Mouse (Mus musculus) hindbrain, embryonic 16.5 days (tissue): ENCODE results near the gene Brd3. TPM values are rescaled to one million over a fixed set of nuclear protein-coding genes. Genes with fewer than 3 reads are reported as not detected.

Experiments used
- ATAC-seq: fragments of 200-750 bp; cut with Nextera tagmentation; 2 replicates; pipeline ENCODE4 v1.8.0; 2017; ENCODE audit warnings: moderate TSS enrichment, moderate library complexity
- H3K27ac ChIP-seq: fragments of 300-500 bp; sonication (generic); 2 replicates; pipeline ENCODE4 v1.5.1; 2014; ENCODE audit warnings: low read depth, mild to moderate bottlenecking, control low read depth, low read length, moderate library complexity
- H3K27me3 ChIP-seq: fragments of 300-500 bp; sonication (generic); replicated peaks from 2 replicates; pipeline ENCODE4 v1.6.1; 2014; ENCODE audit warnings: low read length; ENCODE audit not compliant: control insufficient read depth, insufficient read depth
- H3K36me3 ChIP-seq: fragments of 300-500 bp; sonication (generic); 2 replicates; pipeline ENCODE4 v1.6.1; 2014; ENCODE audit warnings: mild to moderate bottlenecking, low read length, moderate library complexity, mixed read lengths; ENCODE audit not compliant: control insufficient read depth, insufficient read depth
- H3K4me1 ChIP-seq: fragments of 300-500 bp; sonication (generic); 2 replicates; pipeline ENCODE4 v1.6.1; 2014; ENCODE audit warnings: low read depth, low read length; ENCODE audit not compliant: control insufficient read depth, insufficient read depth
- H3K4me2 ChIP-seq: fragments of 300-500 bp; sonication (generic); 2 replicates; pipeline ENCODE4 v1.6.1; 2014; ENCODE audit warnings: mild to moderate bottlenecking, low read length, control low read depth, moderate library complexity
- H3K4me3 ChIP-seq: fragments of 300-500 bp; sonication (generic); 2 replicates; pipeline ENCODE4 v1.5.1; 2014; ENCODE audit warnings: mild to moderate bottlenecking, low read length, control low read depth, moderate library complexity
- H3K9ac ChIP-seq: fragments of 300-500 bp; sonication (generic); 2 replicates; pipeline ENCODE4 v1.6.1; 2014; ENCODE audit warnings: low read depth, mild to moderate bottlenecking, control low read depth, low read length, moderate library complexity
- H3K9me3 ChIP-seq: fragments of 300-500 bp; sonication (generic); 2 replicates; pipeline ENCODE4 v1.6.1; 2014; ENCODE audit warnings: mild to moderate bottlenecking, low read length, moderate library complexity; ENCODE audit not compliant: control insufficient read depth
- WGBS: fragments of 180-500 bp; shearing (Covaris S2); extraction: QIAGEN DNeasy Blood & Tissue Kit; methylation state at CpG from one replicate; pipeline ENCODE4 v1.1.7; 2014; 5-methylcytosine and 5-hydroxymethylcytosine counted together
- polyA plus RNA-seq: library from polyadenylated mRNA; unstranded; fragments of >200 nt; fragmentation: Nextera tagmentation; extraction: Ambion mirVana; gene quantifications from 2 replicates; pipeline ENCODE4 v1.2.1, GENCODE M21; 2015

The Brd3 gene
- polyA plus RNA-seq, 1 experiment from 2014 or later: 102 TPM

DNA sequence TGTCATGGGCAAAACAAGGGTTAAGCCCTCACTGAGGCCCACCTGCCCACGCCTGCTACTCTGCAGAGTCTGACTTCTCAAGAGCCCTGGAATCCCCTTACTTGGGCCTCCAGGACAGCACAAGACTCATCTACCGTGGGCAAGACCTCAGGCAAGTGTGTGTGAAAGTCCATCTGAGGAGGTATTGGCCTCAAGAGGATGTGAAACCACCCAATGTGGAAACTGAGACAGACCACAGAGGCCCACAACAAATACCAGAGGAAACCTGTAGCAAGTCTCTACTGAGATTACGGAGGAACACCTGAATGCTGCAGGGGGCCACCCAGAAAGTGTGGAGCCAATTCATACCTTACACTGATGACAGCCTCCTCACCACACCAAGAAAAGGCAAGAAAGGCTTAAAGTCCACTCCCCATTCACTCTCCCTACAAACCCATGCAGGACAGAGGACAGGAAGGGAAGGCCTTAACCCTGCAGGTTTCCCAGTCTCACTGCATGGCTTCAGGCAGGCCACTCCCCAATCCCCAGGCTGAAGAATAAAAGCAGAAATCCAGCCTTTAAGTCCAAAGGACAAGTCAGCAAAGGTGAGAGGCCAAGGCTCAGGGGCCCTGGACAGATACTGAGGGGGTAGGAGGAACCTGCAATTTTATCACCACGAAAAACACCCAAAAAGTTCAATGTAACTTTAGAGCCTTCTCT, 38.0 kb downstream of the Brd3 start:
- H3K4me2 ChIP-seq: no peak overlapping the region
- no peaks in the 10 kb centered on the region for H3K27me3 ChIP-seq
- peaks cover 46% of the 10 kb centered on the region for H3K4me1 ChIP-seq
- H3K36me3 ChIP-seq: peaks cover 3% of the 10 kb centered on the region
- H3K9ac ChIP-seq: no peak overlapping the region
- H3K9me3 ChIP-seq: no peaks in the 10 kb centered on the region
- no peak overlapping the region for H3K4me3 ChIP-seq
- H3K27ac ChIP-seq: no peak overlapping the region
- 75% methylated on average over 4 of the region's 4 CpGs for WGBS
- no peak for ATAC-seq

DNA sequence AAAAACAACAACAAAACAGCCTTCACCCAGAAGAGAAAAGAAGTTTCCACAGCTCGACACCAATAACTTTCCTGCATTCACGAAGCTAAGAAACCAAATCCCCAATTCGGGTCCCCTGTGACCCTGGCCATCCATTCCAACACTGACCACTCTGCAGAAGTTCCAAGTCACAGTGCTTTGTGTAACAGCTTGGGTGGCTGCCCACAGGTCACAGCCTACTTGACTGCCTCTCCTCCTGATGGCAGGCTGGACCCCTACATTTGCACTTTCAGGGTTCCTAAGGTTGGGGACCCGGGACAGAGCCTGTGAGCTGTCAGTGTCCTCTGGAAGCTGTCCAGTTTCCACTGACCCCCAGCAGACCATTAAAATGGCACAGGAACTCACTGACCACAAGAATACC, 44.6 kb downstream of the Brd3 start:
- Histone ChIP-seq H3K9ac (no peak overlapping the region), H3K27ac (no peak overlapping the region), H3K4me3 (no peak overlapping the region), H3K4me1 (no peaks in the 10 kb centered on the region), H3K36me3 (peaks cover 29% of the 10 kb centered on the region), H3K9me3 (no peaks in the 10 kb centered on the region), H3K4me2 (no peak overlapping the region), H3K27me3 (no peaks in the 10 kb centered on the region)
- 90% methylated on average over 4 of the region's 4 CpGs for WGBS
- no peak for ATAC-seq

DNA sequence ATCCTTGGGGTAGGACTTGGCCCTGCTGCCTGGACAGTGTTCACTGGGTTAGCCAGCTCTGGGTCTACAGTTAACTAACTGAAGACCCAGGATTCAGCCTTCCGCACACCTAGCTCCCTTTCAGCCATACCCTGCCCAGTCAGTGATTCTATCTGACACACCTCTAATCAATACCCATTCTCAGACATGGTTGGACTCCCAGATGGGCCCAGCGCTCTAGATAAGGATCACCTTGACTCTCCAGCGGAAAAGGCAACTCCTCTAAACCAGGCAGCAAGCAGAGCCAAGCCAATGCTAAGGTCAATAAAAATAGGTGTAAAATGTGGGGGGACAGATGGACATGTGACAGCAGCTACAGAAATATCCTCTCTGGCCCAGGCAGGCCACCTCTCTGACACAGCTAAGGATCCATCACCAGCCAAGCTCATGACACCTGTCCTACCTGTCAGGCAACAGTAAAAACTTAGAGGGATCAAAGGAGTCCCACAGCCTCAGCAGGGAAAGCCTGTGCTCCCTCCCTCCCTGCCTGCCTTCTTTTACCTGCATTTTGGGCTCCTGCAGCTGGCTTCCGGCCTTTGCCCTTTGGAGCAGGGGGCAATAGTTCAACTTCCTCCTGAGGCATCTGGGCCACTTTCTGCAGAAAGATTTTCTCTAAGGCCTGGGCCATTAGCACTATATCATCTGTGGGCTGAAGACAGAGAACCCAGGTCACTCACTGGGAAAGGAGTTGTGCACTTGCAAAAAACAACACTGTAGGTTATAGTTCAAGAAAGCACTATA, 45.4 kb downstream of the Brd3 start:
- Histone ChIP-seq H3K4me2 (no peak overlapping the region), H3K36me3 (peaks cover 29% of the 10 kb centered on the region)

DNA sequence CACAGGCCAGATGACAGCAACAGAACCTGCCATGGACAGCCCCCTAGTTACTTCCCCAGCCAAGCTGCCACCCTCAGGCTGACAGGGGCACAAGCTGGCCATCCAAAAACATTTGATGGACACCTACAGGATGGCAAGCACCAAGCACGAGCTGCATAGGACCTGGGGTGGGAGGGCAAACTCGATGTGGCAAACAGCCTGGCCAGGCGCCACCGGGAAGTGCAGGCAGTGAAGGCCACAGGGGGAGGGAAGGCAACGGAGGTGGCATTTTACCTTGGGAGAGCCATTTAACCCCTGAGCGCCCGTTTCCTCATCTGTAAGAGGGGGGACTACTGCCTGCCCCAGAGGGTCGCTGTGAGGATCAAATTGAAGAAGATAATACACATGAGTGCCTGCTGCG, 46.8 kb downstream of the Brd3 start:
- peaks cover 36% of the 10 kb centered on the region for H3K36me3 ChIP-seq
- no peaks in the 10 kb centered on the region for H3K9me3 ChIP-seq
- 71% methylated on average over 9 of the region's 9 CpGs for WGBS
- no peaks in the 10 kb centered on the region for H3K27me3 ChIP-seq
- H3K27ac ChIP-seq: no peak overlapping the region
- ATAC-seq: no peak
- no peaks in the 10 kb centered on the region for H3K4me1 ChIP-seq
- no peak overlapping the region for H3K9ac ChIP-seq
- H3K4me2 ChIP-seq: no peak overlapping the region
- no peak overlapping the region for H3K4me3 ChIP-seq

More for the DNA sequence above, 45.4 kb downstream of the Brd3 start:
- H3K4me3 ChIP-seq: no peak overlapping the region
- no peaks in the 10 kb centered on the region for H3K27me3 ChIP-seq
- H3K9me3 ChIP-seq: no peaks in the 10 kb centered on the region
- no peak overlapping the region for H3K9ac ChIP-seq
- 93% methylated on average over 4 of the region's 4 CpGs for WGBS
- no peak overlapping the region for H3K27ac ChIP-seq
- ATAC-seq: no peak
- no peaks in the 10 kb centered on the region for H3K4me1 ChIP-seq

DNA sequence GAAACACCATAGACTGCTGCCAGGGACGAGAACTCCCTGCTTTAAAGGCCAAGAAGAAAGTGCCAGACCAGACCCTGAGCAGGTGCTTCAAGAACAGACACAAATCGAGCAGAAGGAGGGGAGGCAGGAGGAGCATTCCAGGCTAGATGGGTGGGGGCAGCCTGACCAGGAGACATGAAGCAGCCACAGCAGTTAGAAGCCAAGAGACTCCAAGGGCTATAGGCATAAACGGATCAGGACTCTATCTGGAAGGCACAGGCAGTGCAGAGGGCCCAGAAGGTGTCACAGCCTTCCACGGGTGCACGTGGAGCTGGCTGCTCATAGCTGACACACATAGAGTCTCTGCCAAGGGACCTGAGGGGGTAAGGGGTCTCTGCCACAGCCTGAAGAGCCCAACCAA, 47.3 kb downstream of the Brd3 start:
- no peak for ATAC-seq
- no peak overlapping the region for H3K27ac ChIP-seq
- no peaks in the 10 kb centered on the region for H3K27me3 ChIP-seq
- WGBS: 86% methylated on average over 5 of the region's 5 CpGs
- no peak overlapping the region for H3K4me2 ChIP-seq
- no peak overlapping the region for H3K4me3 ChIP-seq
- no peaks in the 10 kb centered on the region for H3K9me3 ChIP-seq
- H3K9ac ChIP-seq: no peak overlapping the region
- no peaks in the 10 kb centered on the region for H3K4me1 ChIP-seq
- H3K36me3 ChIP-seq: peaks cover 38% of the 10 kb centered on the region

DNA sequence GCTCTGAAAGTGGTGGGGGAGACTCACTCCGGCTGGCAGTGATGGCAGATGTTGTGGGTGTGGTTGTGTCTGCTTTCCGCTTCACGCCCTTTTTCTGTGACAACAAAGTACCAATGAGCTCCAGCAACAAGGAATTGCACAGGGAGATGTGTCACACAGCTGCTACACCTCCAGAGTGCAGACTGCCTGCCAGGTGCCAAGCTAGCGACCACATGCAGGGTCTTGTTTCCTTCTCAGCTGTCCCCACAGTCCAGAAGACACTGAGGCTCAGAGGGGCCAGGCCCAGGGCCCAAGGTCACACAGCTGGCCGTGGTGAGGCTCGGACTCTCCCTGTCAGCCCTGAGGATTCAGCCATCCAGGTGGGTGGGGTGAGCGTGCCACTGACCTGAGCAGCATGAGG, 47.7 kb downstream of the Brd3 start:
- H3K4me1 ChIP-seq: no peaks in the 10 kb centered on the region
- no peak for ATAC-seq
- H3K27me3 ChIP-seq: no peaks in the 10 kb centered on the region
- H3K9ac ChIP-seq: no peak overlapping the region
- no peak overlapping the region for H3K27ac ChIP-seq
- no peaks in the 10 kb centered on the region for H3K9me3 ChIP-seq
- no peak overlapping the region for H3K4me3 ChIP-seq
- no peak overlapping the region for H3K4me2 ChIP-seq
- H3K36me3 ChIP-seq: peaks cover 38% of the 10 kb centered on the region
- 84% methylated on average over 7 of the region's 7 CpGs for WGBS

DNA sequence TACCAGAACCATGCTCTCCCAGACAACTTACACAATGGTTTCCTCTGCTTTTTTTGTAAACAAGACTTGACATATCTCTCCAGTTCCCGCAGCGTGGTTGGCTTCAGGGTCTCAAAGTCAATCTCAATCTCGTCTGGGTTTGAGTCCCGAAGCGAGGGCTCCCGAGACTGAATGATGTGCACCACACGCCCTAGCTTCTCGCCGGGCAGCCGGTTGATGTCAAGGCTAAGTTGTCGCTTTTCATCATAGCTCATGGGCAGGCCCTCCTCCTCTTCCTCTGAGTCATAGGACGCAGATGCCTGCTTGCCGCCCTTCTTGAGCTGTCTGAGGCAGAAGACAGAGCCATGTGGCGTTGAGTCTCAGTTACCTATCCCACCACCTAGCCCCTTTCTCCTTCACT, 57.2 kb downstream of the Brd3 start:
- H3K4me1 ChIP-seq: no peaks in the 10 kb centered on the region
- H3K4me3 ChIP-seq: no peak overlapping the region
- no peak overlapping the region for H3K4me2 ChIP-seq
- 91% methylated on average over 14 of the region's 14 CpGs for WGBS
- peaks cover 65% of the 10 kb centered on the region for H3K36me3 ChIP-seq
- H3K27me3 ChIP-seq: no peaks in the 10 kb centered on the region
- H3K9ac ChIP-seq: no peak overlapping the region
- ATAC-seq: no peak
- no peaks in the 10 kb centered on the region for H3K9me3 ChIP-seq
- H3K27ac ChIP-seq: no peak overlapping the region

DNA sequence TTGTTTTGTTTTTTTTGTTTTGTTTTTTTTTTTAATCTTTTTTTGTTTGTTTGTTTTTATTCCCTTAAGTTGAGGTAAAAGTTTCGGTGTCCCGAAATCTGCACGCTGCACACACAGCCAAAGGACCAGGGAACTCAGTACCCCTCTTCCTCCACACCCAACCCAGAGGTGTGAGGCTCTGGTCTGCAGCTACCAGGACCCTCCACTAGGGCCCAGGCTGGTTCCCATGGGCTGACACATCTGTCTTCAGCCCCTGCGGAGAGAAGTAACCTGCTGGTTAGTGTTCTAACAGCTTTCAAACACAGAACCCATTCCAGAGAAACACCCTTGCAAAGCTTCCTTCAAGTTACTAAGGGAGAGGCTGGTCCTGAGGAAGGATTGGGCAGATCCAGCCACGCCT, 59.7 kb downstream of the Brd3 start:
- Histone ChIP-seq H3K4me2 (no peak overlapping the region), H3K4me1 (peaks cover 12% of the 10 kb centered on the region), H3K27me3 (no peaks in the 10 kb centered on the region), H3K9me3 (no peaks in the 10 kb centered on the region), H3K4me3 (no peak overlapping the region), H3K27ac (no peak overlapping the region), H3K36me3 (peaks cover 48% of the 10 kb centered on the region), H3K9ac (no peak overlapping the region)
- no peak for ATAC-seq
- 86% methylated on average over 5 of the region's 5 CpGs for WGBS

DNA sequence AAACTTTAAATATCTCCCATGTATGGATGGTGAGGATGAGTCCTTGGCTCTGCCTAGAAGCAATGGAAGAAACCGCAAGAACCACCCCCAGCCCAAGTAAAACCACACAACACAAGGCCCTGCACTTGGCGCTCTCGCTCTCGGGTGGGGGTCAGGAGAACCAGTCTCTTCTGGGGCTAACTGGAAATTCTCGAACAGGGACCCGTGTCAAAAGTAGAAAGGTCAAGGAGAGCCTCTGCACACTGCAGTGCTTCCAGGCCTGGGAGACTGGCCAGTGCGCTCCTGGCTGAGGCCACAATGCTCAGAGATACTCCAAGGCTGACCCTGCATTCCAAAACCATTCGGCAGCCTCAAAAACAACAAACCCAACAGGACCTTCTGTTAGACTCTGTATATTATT, 60.6 kb downstream of the Brd3 start:
- 94% methylated on average over 8 of the region's 8 CpGs for WGBS
- Histone ChIP-seq H3K36me3 (peaks cover 40% of the 10 kb centered on the region), H3K27ac (no peak overlapping the region), H3K9ac (no peak overlapping the region), H3K4me2 (no peak overlapping the region), H3K9me3 (no peaks in the 10 kb centered on the region), H3K4me3 (no peak overlapping the region), H3K27me3 (no peaks in the 10 kb centered on the region), H3K4me1 (peaks cover 13% of the 10 kb centered on the region)
- no peak for ATAC-seq
